Mouse (Mus musculus): ENCODE measurements around the gene Adcy4.

GRCm38 (mm10) chr14:55762001-55762821 lies 21.7 kb downstream of the Adcy4 start:
- TF ChIP-seq CTCF (IDR thresholded peaks at IDR 0.05; ENCODE audit: low read depth) = peak; percentile 13; the same call in 1 of the 2 replicates
- TF ChIP-seq EP300 (IDR thresholded peaks at IDR 0.05; ENCODE audit: low read depth) = no peak
